Mouse (Mus musculus) neural tube, embryonic 11.5 days (tissue): Measurements from ENCODE around the gene Olfr1377. TPM values are rescaled to one million over a fixed set of nuclear protein-coding genes. Genes with fewer than 3 reads are reported as not detected.
"Not testable (repeated sequence)": the region's sequence is repeated elsewhere in the genome, so short reads cannot be mapped to it uniquely, and the experiment has no call there.

Experiments used
- ATAC-seq: fragments of 200-750 bp; cut with Nextera tagmentation; 2 replicates; pipeline ENCODE4 v1.8.0; 2017; ENCODE audit warnings: moderate number of reproducible peaks, mild to moderate bottlenecking, moderate TSS enrichment, moderate library complexity; ENCODE audit not compliant: insufficient read depth, low FRiP score, low TSS enrichment
- DNase-seq: peaks from one replicate; pipeline ENCODE4 v3.0.0-alpha.2; 2015; ENCODE audit warnings: low spot score
- H3K27ac ChIP-seq: fragments of 300-500 bp; sonication (generic); 2 replicates; pipeline ENCODE4 v1.5.1; 2014; ENCODE audit warnings: low read depth, mild to moderate bottlenecking, low read length
- H3K27me3 ChIP-seq: fragments of 300-500 bp; sonication (generic); 2 replicates; pipeline ENCODE4 v1.6.1; 2014; ENCODE audit warnings: mild to moderate bottlenecking, low read length, mixed read lengths; ENCODE audit not compliant: control insufficient read depth, insufficient read depth
- H3K36me3 ChIP-seq: fragments of 300-500 bp; sonication (generic); 2 replicates; pipeline ENCODE4 v1.6.1; 2014; ENCODE audit warnings: mild to moderate bottlenecking, low read length, moderate library complexity, mixed read lengths; ENCODE audit not compliant: control insufficient read depth, insufficient read depth
- H3K4me1 ChIP-seq: fragments of 300-500 bp; sonication (generic); 2 replicates; pipeline ENCODE4 v1.6.1; 2014; ENCODE audit warnings: low read length, mixed read lengths; ENCODE audit not compliant: control insufficient read depth, insufficient read depth
- H3K4me2 ChIP-seq: fragments of 300-500 bp; sonication (generic); 2 replicates; pipeline ENCODE4 v1.6.1; 2014; ENCODE audit warnings: low read depth, mild to moderate bottlenecking, moderate library complexity
- H3K4me3 ChIP-seq: fragments of 300-500 bp; sonication (generic); 2 replicates; pipeline ENCODE4 v1.5.1; 2014; ENCODE audit warnings: low read depth, low read length
- H3K9ac ChIP-seq: fragments of 300-500 bp; sonication (generic); 2 replicates; pipeline ENCODE4 v1.6.1; 2014; ENCODE audit warnings: mild to moderate bottlenecking, low read length
- H3K9me3 ChIP-seq: fragments of 300-500 bp; sonication (generic); 2 replicates; pipeline ENCODE4 v1.6.1; 2016; ENCODE audit warnings: low read length; ENCODE audit not compliant: control insufficient read depth
- WGBS: fragments of 180-500 bp; shearing (Covaris S2); extraction: QIAGEN DNeasy Blood & Tissue Kit; methylation state at CpG from one replicate; pipeline ENCODE4 v1.1.7; 2014; 5-methylcytosine and 5-hydroxymethylcytosine counted together
- polyA plus RNA-seq: library from polyadenylated mRNA; unstranded; fragments of >200 nt; fragmentation: Nextera tagmentation; extraction: Ambion mirVana; gene quantifications from 2 replicates; pipeline ENCODE4 v1.2.1, GENCODE M21; 2014

Gene Olfr1377
- polyA plus RNA-seq, 1 experiment from 2014 or later: not detected

DNA sequence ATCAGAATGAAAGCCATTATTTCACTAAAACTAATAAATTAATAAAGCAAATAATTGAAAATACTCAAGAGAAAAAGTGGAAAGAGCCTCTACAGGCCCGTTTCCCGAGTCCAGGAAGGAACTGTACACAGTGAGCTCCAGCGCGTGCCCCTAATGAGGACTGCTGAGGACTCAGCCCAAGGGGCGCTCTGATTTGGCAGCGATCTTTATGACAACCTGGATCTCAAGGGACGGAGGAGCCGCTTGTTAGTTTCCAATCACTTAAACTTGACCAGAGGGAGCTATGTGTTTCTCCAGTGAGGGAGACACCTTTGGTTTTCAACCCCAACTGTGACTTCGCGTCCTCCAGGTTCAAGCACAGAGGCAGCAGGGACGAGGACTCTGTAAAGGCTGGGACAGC, 15.5 kb upstream of the Olfr1377 start, which contains the start of gene Olfr1378:
Gene Olfr1378 (plus strand): TSS at position 301 of the 400 bp plus-strand sequence.
- WGBS: 93% methylated on average over 11 of the region's 11 CpGs

DNA sequence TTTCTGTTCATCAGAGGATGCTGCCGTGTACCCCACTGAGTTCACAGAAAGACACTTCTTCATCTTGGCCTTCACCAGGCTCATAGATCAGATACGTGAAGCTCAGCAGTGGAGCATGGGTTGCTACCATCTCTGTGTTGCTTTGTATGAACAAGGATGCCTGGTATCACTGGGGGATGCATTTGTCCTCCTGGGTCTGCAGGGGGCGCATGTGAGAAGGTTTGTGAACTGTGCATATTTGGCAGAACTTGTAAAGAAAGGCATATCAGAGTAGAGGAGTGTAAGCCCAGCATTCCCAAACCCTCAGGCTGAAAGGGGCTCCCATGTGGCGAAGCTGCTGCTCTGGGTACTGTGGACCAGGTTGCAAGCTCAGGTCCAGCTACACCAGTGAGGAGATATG, 4.6 kb upstream of the Olfr1377 start:
- no peaks in the 10 kb centered on the region for H3K9me3 ChIP-seq
- H3K27me3 ChIP-seq: no peaks in the 10 kb centered on the region
- no peak overlapping the region for H3K9ac ChIP-seq
- ATAC-seq (no peak), DNase-seq (no peak)
- H3K27ac ChIP-seq: no peak overlapping the region
- no peak overlapping the region for H3K4me3 ChIP-seq
- no peaks in the 10 kb centered on the region for H3K4me1 ChIP-seq
- WGBS: 66% methylated on average over 4 of the region's 4 CpGs
- no peaks in the 10 kb centered on the region for H3K36me3 ChIP-seq
- H3K4me2 ChIP-seq: no peak overlapping the region

More for the DNA sequence above, 15.5 kb upstream of the Olfr1377 start, which contains the start of gene Olfr1378:
- Histone ChIP-seq H3K4me1 (no peaks in the 10 kb centered on the region), H3K9me3 (no peaks in the 10 kb centered on the region), H3K27me3 (no peaks in the 10 kb centered on the region), H3K9ac (no peak within 1 kb of the TSS), H3K27ac (no peak within 1 kb of the TSS), H3K4me2 (no peak within 1 kb of the TSS), H3K36me3 (no peaks in the 10 kb centered on the region), H3K4me3 (no peak within 1 kb of the TSS)
- ATAC-seq: no peak
- no peak for DNase-seq

DNA sequence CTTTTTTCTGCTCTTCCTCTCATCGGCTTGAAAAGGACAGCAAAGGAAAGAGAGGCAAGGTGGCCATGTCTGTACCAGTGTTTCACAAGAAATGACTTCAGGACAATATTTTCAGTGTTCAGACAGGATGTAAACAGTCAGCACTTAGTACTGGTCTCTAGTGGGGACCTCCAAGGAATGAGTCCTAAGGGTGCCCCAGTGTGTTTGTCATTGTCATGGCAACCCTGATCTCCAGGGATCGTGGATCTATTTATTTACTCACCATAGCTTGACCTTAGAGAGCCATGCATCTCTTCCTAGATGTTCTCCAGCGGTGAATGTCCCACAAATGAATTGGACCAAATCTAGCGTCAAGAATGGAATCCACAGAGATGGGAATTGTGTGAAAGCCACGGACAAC, 21.5 kb downstream of the Olfr1377 start, which contains the start of gene Olfr51:
Gene Olfr51 (plus strand): TSS at position 301 of the 400 bp plus-strand sequence.
- Histone ChIP-seq H3K27ac (no peak within 1 kb of the TSS), H3K9me3 (no peaks in the 10 kb centered on the region), H3K4me3 (no peak within 1 kb of the TSS), H3K9ac (no peak within 1 kb of the TSS), H3K4me2 (no peak within 1 kb of the TSS), H3K36me3 (no peaks in the 10 kb centered on the region), H3K4me1 (no peaks in the 10 kb centered on the region), H3K27me3 (no peaks in the 10 kb centered on the region)
- WGBS: 80% methylated on average over 5 of the region's 5 CpGs
- no peak for ATAC-seq
- no peak for DNase-seq

DNA sequence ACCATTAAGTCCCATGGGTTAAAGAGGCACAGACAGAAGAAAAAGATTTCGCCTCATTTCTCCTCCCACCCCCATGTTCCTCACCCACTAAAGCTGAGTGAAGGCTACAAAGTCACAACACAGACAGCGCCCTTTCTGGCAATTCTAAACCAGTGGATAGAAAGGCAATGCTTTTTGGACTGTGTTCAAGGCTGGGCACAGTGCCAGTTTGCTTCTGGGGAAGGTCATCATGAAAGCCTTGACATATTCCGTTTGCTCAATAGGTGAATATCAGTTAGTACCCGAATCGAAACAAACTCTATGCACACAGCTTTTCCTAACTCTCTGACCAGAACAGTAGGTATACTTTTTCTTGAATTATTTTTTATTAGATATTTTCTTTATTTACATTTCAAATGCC, 30.1 kb downstream of the Olfr1377 start:
- no peak overlapping the region for H3K4me2 ChIP-seq
- 91% methylated on average over 5 of the region's 5 CpGs for WGBS
- H3K27ac ChIP-seq: no peak overlapping the region
- H3K9me3 ChIP-seq: no peaks in the 10 kb centered on the region
- ATAC-seq (no peak), DNase-seq (no peak)
- H3K27me3 ChIP-seq: no peaks in the 10 kb centered on the region
- H3K4me3 ChIP-seq: no peak overlapping the region
- no peak overlapping the region for H3K9ac ChIP-seq
- no peaks in the 10 kb centered on the region for H3K36me3 ChIP-seq
- no peaks in the 10 kb centered on the region for H3K4me1 ChIP-seq

DNA sequence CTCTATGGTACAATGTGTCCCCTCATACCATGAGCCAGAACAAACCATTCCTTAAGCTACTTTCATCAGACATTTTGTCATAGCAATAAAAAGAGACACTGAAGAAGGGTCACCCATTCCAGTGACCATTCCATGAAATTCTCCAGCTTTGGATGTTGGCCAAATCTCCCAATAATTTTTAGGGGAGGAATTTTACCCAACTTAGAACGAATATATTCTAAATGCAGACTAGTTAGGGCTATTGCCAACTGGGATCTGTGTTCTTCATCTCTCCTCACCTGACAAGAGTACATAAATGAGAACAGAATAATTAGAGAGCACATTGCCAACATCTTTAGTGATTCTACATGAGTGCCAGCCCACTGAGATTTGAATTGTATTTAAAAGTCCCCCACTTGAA, 32.2 kb downstream of the Olfr1377 start, which contains the start of gene Olfr54:
Gene Olfr54 (plus strand): TSS at position 301 of the 400 bp plus-strand sequence.
- H3K36me3 ChIP-seq: no peaks in the 10 kb centered on the region
- H3K4me3 ChIP-seq: no peak within 1 kb of the TSS
- H3K27ac ChIP-seq: no peak within 1 kb of the TSS
- H3K27me3 ChIP-seq: no peaks in the 10 kb centered on the region
- H3K9ac ChIP-seq: no peak within 1 kb of the TSS
- H3K9me3 ChIP-seq: no peaks in the 10 kb centered on the region
- H3K4me2 ChIP-seq: no peak within 1 kb of the TSS
- H3K4me1 ChIP-seq: no peaks in the 10 kb centered on the region
- no peak for ATAC-seq
- WGBS: 65% methylated on average over 1 of the region's 1 CpGs
- no peak for DNase-seq

DNA sequence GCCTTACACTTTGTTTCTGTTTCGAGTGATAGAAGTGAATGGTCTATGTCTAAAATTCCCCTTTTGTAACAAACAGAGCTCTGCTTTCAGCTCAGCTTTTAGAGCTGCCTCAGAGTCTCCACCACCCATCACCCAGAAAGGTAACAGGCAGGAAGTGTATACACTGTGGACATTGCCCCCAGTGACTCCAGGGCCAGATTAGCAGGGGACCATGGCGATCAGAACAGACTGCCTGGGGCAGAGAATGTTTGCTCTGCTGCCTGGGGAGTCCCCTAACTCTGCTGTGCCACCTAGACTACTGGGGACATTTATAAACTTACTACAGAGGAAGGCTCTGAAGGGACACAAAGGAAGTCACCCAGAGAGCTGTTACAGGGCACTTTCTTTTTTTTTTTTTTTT, 34.6 kb downstream of the Olfr1377 start:
- Histone ChIP-seq H3K4me2 (no peak overlapping the region), H3K9ac (no peak overlapping the region), H3K4me1 (no peaks in the 10 kb centered on the region), H3K27me3 (no peaks in the 10 kb centered on the region), H3K9me3 (no peaks in the 10 kb centered on the region), H3K27ac (no peak overlapping the region), H3K36me3 (no peaks in the 10 kb centered on the region), H3K4me3 (no peak overlapping the region)
- WGBS: 63% methylated on average over 2 of the region's 2 CpGs
- DNase-seq: no peak
- no peak for ATAC-seq

DNA sequence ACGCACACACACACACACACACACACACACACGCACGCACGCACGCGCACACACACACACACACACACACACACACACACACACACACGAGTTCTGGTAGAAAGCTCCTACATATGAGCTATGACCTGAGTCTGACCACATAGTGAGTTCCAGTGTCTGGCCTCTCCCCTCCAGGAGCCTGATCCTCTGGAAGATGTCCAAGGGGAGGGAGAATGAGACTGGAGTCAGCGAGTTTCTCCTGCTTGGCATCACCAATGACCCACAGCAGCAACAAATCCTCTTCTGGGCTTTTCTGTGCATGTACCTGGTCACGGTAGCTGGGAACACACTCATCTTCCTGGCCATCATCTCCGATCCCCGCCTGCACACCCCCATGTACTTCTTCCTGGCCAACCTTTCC, 45.0 kb downstream of the Olfr1377 start:
- not testable (repeated sequence) for H3K4me2 ChIP-seq, H3K9me3 ChIP-seq, H3K27ac ChIP-seq, H3K27me3 ChIP-seq, DNase-seq, H3K4me1 ChIP-seq, H3K36me3 ChIP-seq, H3K4me3 ChIP-seq, H3K9ac ChIP-seq, ATAC-seq
- 91% methylated on average over 7 of the region's 11 CpGs for WGBS

DNA sequence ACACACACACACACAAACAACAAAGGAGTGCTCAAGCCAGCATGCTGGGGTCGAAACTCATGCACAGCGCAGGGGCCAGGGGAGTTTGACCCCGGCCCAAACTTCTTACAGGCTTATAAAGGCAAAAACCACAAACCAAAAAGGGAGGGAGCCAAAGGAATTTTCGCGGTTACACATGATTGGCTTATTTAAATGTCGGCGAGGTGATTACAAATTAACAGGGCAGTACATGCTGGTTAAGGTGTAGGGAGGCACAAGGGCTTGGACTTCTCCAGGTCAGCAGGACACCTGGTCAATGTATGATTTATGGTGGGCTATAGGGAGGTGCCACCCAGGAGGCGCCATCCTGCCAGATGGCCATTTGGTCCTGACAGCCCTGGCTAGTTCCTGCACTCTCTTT, 47.6 kb downstream of the Olfr1377 start:
- H3K9me3 ChIP-seq, ATAC-seq, H3K9ac ChIP-seq, H3K4me3 ChIP-seq, H3K36me3 ChIP-seq, H3K4me1 ChIP-seq, H3K27me3 ChIP-seq, H3K27ac ChIP-seq, DNase-seq, H3K4me2 ChIP-seq: not testable (repeated sequence)
- 61% methylated on average over 8 of the region's 8 CpGs for whole genome bisulfite sequencing

DNA sequence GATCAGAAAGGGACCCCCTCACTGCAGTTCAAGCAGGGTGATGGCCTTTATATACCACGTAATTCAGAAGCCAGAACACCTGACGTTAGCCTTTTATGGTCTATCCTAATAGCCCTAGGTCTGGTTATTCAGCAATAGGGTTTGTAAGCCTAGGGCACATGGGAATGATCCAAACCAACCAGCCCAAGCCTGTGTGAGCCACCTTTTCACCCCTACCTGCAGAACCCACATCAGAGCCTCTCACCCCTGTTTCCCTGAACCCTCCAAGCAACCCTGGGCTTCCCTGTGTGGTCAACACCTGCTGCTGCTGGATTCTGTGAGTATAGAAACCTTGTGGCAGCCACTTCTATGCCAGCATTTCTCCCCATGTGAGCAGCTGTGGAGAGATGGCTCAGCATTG, 48.5 kb downstream of the Olfr1377 start:
- Histone ChIP-seq H3K4me2 (no peak overlapping the region), H3K27ac (no peak overlapping the region), H3K4me3 (no peak overlapping the region), H3K27me3 (no peaks in the 10 kb centered on the region), H3K9ac (no peak overlapping the region), H3K9me3 (no peaks in the 10 kb centered on the region), H3K36me3 (no peaks in the 10 kb centered on the region), H3K4me1 (no peaks in the 10 kb centered on the region)
- no peak for DNase-seq
- WGBS: 53% methylated on average over 2 of the region's 2 CpGs
- ATAC-seq: no peak
